Mouse (Mus musculus) small intestine, adult 2 months (tissue): ENCODE measurements around the gene Tssc4.

Experiments used
- CTCF ChIP-seq: fragments of 200-500 bp; IDR thresholded peaks from 2 replicates; pipeline ENCODE4 v1.5.1; 2012; ENCODE audit warnings: low read depth, mild to moderate bottlenecking, control low read depth, inconsistent platforms, low read length, moderate library complexity, mixed read lengths; ENCODE audit not compliant: insufficient replicate concordance, insufficient read length; ENCODE audit errors: extremely low read depth
- POLR2A ChIP-seq: fragments of 200-500 bp; IDR thresholded peaks from 2 replicates; pipeline ENCODE4 v1.6.1; 2012; ENCODE audit warnings: low read depth, mild to moderate bottlenecking, control low read depth, inconsistent platforms, low read length, moderate library complexity

- TF ChIP-seq CTCF (no peak), POLR2A (no peak)
These were observed 11.3 kb upstream of the Tssc4 start for GRCm38 (mm10) chr7:143057667-143058220.
